Mouse (Mus musculus): Measurements from ENCODE around the gene Svs3a.
"Not testable (repeated sequence)": the region's sequence is repeated elsewhere in the genome, so short reads cannot be mapped to it uniquely, and the experiment has no call there.

Gene Svs3a

DNA sequence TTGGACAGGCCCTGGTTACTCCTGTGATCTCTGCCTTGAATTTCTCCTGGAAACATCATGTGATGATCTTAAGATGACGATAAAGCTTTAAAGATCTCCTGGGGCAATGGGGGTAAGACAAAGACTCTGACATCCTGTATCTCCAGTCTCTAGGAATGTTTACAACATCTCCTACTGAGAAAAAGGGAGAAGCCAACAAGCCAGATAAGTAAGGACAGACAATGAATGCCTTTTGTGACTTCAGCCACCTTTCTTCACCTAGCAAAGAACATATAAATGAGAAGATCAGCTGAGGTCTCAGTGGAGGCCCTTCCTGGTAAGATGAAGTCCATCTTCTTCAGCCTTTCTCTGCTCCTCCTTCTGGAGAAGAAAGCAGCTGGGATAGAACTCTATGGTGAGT lies at the start of gene Svs3a:
TSS of gene Svs3a (plus strand) at position 301 of the 400 bp plus-strand sequence.
- DNase-seq (ENCODE audit: low spot score in 2 of 2): not testable (repeated sequence)

DNA sequence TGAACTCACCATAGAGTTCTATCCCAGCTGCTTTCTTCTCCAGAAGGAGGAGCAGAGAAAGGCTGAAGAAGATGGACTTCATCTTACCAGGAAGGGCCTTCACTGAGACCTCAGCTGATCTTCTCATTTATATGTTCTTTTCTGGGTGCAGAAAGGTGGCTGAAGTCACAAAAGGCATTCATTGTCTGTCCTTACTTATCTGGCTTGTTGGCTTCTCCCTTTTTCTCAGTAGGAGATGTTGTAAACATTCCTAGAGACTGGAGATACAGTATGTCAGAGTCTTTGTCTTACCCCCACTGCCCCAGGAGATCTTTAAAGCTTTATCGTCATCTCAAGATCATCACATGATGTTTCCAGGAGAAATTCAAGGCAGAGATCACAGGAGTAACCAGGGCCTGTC lies 32.5 kb upstream of the Svs3a start, which contains the start of gene Svs3b:
TSS of gene Svs3b (minus strand) at position 101 of the 400 bp plus-strand sequence.
- not testable (repeated sequence) for DNase-seq (ENCODE audit: low spot score in 2 of 2)

DNA sequence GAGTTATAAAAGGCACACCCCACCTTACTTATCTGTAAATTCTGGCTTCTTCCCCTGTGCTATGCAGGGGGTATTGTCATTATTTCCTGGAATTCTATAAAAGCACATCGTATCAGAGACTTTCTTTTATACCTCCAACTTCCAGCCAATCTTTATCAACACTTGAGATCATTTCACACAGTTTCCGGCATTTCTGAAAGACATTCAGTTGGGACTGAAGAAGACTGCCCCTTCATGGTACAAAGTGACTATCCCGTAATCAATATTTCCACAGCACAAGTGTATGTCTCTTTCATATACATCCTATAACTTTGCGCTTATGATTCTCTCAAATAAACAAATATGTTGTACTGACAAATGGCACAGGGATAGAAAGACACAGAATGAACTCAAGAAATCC lies 10.7 kb upstream of the Svs3a start, which contains the start of gene Svs4:
TSS of gene Svs4 (minus strand) at position 101 of the 400 bp plus-strand sequence.
- DNase-seq (ENCODE audit: low spot score in 2 of 2): no peak

- no peak for DNase-seq (ENCODE audit: low spot score in 2 of 2)
These were observed 23.5 kb downstream of the Svs3a start for GRCm38 (mm10) chr2:164312599-164312998.

- not testable (repeated sequence) for DNase-seq (ENCODE audit: low spot score in 2 of 2)
These were observed 26.4 kb downstream of the Svs3a start for GRCm38 (mm10) chr2:164315460-164315859.

GRCm38 (mm10) chr2:164316451-164316850 lies 27.4 kb downstream of the Svs3a start, which contains the start of gene Svs6:
Svs6 (plus strand) TSS chr2:164316751.
- not testable (repeated sequence) for DNase-seq (ENCODE audit: low spot score in 2 of 2)

DNA sequence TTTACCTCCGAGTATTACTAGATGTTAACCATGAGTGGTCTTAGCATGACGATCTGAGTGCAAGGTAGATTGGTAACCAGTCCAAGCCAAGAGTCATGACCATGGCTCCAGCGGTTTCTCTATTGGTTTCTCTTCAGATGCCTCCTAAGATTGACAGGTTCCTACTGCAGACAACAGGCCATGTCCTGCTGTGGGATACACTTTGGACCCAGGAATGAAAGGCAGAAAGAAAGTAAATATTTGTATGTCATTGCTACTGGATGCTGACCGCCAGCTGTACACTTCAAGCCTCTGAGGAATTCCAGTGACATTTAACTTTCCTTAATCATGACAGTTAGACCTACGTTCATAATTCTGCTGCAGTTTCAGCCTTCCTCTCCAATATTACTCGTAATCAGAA lies 31.9 kb downstream of the Svs3a start:
- DNase-seq (ENCODE audit: low spot score in 2 of 2): no peak

DNA sequence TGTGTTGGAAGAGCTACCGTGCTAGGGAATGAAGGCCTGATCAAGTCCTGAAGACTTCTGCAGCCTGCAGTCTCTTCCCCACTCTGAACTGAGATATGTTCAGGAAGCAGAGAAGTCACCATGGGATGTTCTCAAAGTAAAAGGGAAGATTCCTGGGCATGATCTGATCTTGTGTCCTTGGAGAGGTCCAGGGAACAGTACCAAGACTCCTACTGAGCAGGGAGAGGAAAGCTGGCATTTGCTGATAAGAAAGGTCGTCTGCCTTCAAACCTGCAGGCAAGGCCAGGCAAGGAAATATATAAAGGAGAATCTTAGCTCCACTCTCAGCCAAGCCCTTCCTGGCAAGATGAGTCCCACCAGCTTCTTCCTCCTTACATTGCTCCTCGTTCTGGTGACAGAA lies 43.4 kb downstream of the Svs3a start, which contains the start of gene Svs5:
TSS of gene Svs5 (plus strand) at position 301 of the 400 bp plus-strand sequence.
- not testable (repeated sequence) for DNase-seq (ENCODE audit: low spot score in 2 of 2)
